Mouse (Mus musculus) megakaryocyte, embryonic 14.5 days (primary cell): ENCODE results near the gene Btf3l4. TPM values are rescaled to one million over a fixed set of nuclear protein-coding genes. Genes with fewer than 3 reads are reported as not detected.
A peak's percentile ranks its signal among the peaks of the same experiment; 100 is the strongest.

Experiments
- H3K27me3 ChIP-seq: replicated peaks from 2 replicates; pipeline ENCODE3; 2012; ENCODE audit warnings: inconsistent platforms
- H3K36me3 ChIP-seq: replicated peaks from 2 replicates; pipeline ENCODE3; 2012; ENCODE audit warnings: low read length, inconsistent platforms, mixed read lengths
- H3K4me1 ChIP-seq: 2 replicates; pipeline ENCODE4 v1.6.1; 2012; ENCODE audit warnings: inconsistent platforms
- H3K4me3 ChIP-seq: replicated peaks from 2 replicates; pipeline ENCODE3; 2012; ENCODE audit warnings: moderate library complexity, mild to moderate bottlenecking, inconsistent platforms
- H3K9me3 ChIP-seq: 2 replicates; pipeline ENCODE4 v1.6.1; 2012; ENCODE audit warnings: inconsistent platforms
- FLI1 ChIP-seq: IDR thresholded peaks from 2 replicates; pipeline ENCODE4 v1.6.1; 2012; ENCODE audit warnings: low read length, inconsistent platforms, mixed read lengths
- GATA1 ChIP-seq: IDR thresholded peaks from 3 replicates; pipeline ENCODE4 v1.6.1; 2012; ENCODE audit warnings: mixed read lengths, low read length, inconsistent platforms, borderline replicate concordance
- polyA plus RNA-seq: library from polyadenylated mRNA; stranded (reverse); fragments of >175 nt; gene quantifications from 2 replicates; pipeline ENCODE4 v1.2.3, GENCODE M21; 2012; ENCODE audit warnings: low replicate concordance; ENCODE audit not compliant: insufficient read depth

Btf3l4 gene
- 4.9 and 5.4 TPM in 2 replicates for polyA plus RNA-seq

DNA sequence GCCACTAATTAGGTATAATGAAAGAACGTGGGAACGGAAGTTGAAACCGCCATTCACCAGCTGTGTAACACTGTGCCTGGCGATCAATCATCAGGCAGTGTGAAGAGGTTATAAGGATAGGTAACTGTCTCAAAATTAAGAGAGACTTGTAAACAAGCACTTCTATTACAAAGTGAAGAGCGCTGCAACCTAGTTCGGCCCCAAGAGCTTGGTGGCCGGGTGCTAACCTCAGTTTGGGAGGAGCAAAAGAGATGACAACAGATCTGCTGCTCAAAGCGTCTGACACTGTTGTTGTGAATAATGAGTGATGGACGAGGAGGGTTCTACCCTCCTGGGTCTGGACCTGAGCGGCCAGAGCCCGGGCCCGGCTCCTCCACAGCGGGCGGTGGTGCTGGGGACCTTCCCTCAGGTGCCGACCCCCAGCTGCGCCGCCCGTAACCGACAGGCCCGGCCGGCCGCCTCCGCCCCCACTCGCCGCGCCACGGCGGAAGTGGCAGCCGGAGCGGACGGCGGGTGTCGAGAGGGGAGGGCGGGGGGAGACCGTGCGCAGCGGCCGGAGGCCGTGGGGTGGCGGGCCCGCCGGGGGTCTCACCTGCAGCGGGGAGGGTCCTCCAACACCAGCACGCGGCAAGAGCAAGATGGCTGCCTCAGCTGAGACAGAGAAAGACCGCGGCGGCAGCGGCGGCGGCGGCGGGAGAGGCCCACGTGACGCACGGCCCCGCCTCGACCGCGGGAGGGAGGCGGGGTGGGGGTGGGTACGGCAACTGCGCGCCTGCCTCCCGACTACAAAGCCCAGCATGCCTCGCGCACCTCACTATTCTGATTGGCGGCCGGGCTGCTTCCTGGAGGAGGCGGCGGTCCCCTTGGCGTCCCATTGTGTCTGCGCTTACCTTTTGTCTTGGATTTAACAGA lies at the start of gene Btf3l4:
Btf3l4 (minus strand) TSS at position 699 of the 912 bp plus-strand sequence.
- Histone ChIP-seq H3K27me3 (no peaks in the 10 kb centered on the region), H3K4me3 (peak within 1 kb of the TSS; percentile 96), H3K9me3 (no peaks in the 10 kb centered on the region), H3K36me3 (peaks cover 15% of the 10 kb centered on the region), H3K4me1 (peaks cover 32% of the 10 kb centered on the region)
- TF ChIP-seq GATA1 (no peak), FLI1 (no peak)

DNA sequence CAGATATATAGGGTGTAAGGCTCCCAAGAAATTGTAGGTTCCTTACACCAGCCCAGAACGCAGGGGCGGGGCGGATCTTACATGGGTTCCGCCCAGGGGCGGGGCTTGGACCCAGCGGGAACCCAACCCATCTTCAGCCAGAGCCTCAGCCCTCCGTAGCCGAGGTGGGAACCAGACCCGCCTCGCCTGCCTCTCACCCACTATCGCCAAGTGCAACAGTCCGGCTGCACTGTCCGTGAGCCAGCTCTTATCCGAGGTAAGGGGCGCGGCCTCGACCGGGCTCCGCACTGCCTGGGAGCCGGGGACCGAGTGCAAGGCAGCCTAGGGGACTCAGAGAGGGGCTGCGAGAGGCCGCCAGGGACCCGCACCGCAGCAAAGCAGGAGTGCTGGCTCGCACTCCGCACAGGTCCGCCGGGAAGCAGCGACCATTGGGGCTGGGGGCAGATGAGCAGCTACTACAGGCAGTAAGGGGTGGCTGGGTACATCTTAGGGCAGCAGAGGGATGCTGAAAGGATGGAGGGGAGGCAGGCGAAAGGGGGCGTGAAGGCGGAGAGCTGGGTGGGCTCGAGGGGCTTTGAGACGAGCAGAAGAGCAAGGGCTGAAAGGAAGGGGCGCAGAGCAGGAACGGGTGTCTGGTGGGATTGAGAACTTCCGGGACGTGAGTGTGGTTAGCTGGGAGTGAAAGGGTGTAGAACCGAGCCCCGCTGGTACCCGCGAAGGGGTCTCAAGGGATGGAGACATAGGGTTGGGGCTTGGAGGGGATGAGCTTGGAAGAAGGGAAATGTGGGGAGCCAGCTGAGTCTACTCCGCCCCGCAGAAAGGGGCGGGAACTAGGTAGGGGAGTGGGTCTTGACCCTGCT lies 45.8 kb upstream of the Btf3l4 start, which contains the start of gene Rab3b:
Rab3b (plus strand) TSS at position 101 of the 860 bp plus-strand sequence.
- TF ChIP-seq FLI1 (no peak), GATA1 (no peak)
- peaks cover 13% of the 10 kb centered on the region for H3K4me1 ChIP-seq

DNA sequence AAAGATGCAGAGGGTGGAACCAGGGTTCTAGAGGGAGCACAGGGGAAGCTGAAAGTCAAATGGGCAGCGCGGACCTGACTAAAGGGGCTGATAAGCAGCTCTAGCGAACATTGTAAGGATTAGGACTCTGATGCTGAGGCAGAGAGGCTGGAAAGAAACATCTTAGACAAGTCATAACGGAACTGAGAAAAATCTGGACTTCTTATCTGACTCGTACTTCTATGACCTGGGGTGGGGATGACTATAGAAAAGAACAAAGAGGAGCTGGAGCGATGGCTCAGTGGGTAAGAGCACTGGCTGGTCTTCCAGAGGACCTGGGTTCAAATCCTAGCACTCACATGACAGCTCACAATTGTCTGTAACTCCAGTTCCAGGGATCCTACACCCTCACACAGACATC lies 44.5 kb upstream of the Btf3l4 start:
- TF ChIP-seq FLI1 (no peak), GATA1 (no peak)
- Histone ChIP-seq H3K27me3 (peaks cover 62% of the 10 kb centered on the region), H3K4me3 (no peak overlapping the region), H3K4me1 (peaks cover 13% of the 10 kb centered on the region), H3K36me3 (no peaks in the 10 kb centered on the region), H3K9me3 (no peaks in the 10 kb centered on the region)

More for the DNA sequence above, 45.8 kb upstream of the Btf3l4 start, which contains the start of gene Rab3b:
- no peaks in the 10 kb centered on the region for H3K36me3 ChIP-seq
- peak within 1 kb of the TSS; percentile 89 for H3K4me3 ChIP-seq
- H3K9me3 ChIP-seq = no peaks in the 10 kb centered on the region
- H3K27me3 ChIP-seq = peaks cover 69% of the 10 kb centered on the region

DNA sequence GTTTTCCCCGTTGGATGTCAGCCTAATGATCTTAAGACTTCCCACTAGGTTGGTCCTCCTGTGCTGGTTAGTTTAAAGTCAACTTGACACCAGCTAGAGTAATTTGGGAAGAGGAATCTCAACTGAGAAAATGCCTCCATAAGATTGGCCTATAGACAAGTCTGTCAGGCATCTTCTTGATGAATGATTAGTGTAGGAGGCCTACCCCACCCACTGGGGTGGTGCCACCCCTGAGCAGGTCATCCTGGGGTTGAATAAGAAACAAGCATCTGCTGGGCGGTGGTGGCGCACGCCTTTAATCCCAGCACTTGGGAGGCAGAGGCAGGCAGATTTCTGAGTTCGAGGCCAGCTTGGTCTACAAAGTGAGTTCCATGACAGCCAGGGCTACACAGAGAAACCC lies 40.3 kb upstream of the Btf3l4 start:
- no peaks in the 10 kb centered on the region for H3K36me3 ChIP-seq
- no peaks in the 10 kb centered on the region for H3K9me3 ChIP-seq
- H3K4me1 ChIP-seq = peaks cover 3% of the 10 kb centered on the region; the same call in 1 of the 2 replicates
- peaks cover 50% of the 10 kb centered on the region for H3K27me3 ChIP-seq
- TF ChIP-seq GATA1 (no peak), FLI1 (no peak)
- no peak overlapping the region for H3K4me3 ChIP-seq

- TF ChIP-seq GATA1 = no peak
- Histone ChIP-seq H3K4me1 (no peaks in the 10 kb centered on the region), H3K4me3 (no peak overlapping the region), H3K27me3 (peaks cover 19% of the 10 kb centered on the region), H3K36me3 (no peaks in the 10 kb centered on the region), H3K9me3 (no peaks in the 10 kb centered on the region)
Observed at GRCm38 (mm10) chr4:108869730-108870374, 36.4 kb upstream of the Btf3l4 start.

- Histone ChIP-seq H3K36me3 (no peaks in the 10 kb centered on the region), H3K27me3 (peaks cover 7% of the 10 kb centered on the region), H3K4me3 (no peak overlapping the region), H3K9me3 (no peaks in the 10 kb centered on the region), H3K4me1 (no peaks in the 10 kb centered on the region)
- TF ChIP-seq GATA1 (no peak), FLI1 (no peak)
Observed at GRCm38 (mm10) chr4:108866806-108867205, 33.4 kb upstream of the Btf3l4 start.

- H3K4me1 ChIP-seq = peaks cover 10% of the 10 kb centered on the region
- H3K36me3 ChIP-seq = peaks cover 7% of the 10 kb centered on the region
Observed at GRCm38 (mm10) chr4:108848505-108848848, 15.1 kb upstream of the Btf3l4 start, which contains the start of gene A730015C16Rik. A730015C16Rik (minus strand) TSS chr4:108848619.

GRCm38 (mm10) chr4:108847715-108848504 lies 14.5 kb upstream of the Btf3l4 start, which contains the start of gene Kti12:
Kti12 (plus strand) TSS chr4:108847785.
- peaks cover 12% of the 10 kb centered on the region for H3K4me1 ChIP-seq
- H3K9me3 ChIP-seq = no peaks in the 10 kb centered on the region
- peaks cover 2% of the 10 kb centered on the region for H3K36me3 ChIP-seq
- no peaks in the 10 kb centered on the region for H3K27me3 ChIP-seq
- H3K4me3 ChIP-seq = peak within 1 kb of the TSS; percentile 94
- TF ChIP-seq GATA1 (no peak), FLI1 (peak; percentile 74; the same call in 1 of the 2 replicates)

More at GRCm38 (mm10) chr4:108848505-108848848, 15.1 kb upstream of the Btf3l4 start, which contains the start of gene A730015C16Rik:
- H3K4me3 ChIP-seq = peak within 1 kb of the TSS; percentile 94
- TF ChIP-seq GATA1 (no peak), FLI1 (no peak)
- no peaks in the 10 kb centered on the region for H3K27me3 ChIP-seq
- no peaks in the 10 kb centered on the region for H3K9me3 ChIP-seq
